Mouse (Mus musculus) retina, postnatal 1 day (tissue): ENCODE measurements around the gene 1700029I15Rik.
A peak's percentile ranks its signal among the peaks of the same experiment; 100 is the strongest.

Experiments
- DNase-seq: peaks from one replicate; pipeline ENCODE4 v3.0.0-alpha.2; 2012

1700029I15Rik gene

GRCm38 (mm10) chr2:92374514-92374913 is 7.8 kb upstream of the 1700029I15Rik start, which contains the start of the genes Pex16 and Large2:
Gene Pex16, plus strand, starts transcription at chr2:92374676.
Gene Large2, minus strand, starts transcription at chr2:92374869.
- no peak for DNase-seq

- peak; percentile 99 for DNase-seq
Measured at GRCm38 (mm10) chr2:92375099-92375623, 7.2 kb upstream of the 1700029I15Rik start.

- DNase-seq, result no peak
Measured at GRCm38 (mm10) chr2:92375788-92376187, 6.5 kb upstream of the 1700029I15Rik start.

DNA sequence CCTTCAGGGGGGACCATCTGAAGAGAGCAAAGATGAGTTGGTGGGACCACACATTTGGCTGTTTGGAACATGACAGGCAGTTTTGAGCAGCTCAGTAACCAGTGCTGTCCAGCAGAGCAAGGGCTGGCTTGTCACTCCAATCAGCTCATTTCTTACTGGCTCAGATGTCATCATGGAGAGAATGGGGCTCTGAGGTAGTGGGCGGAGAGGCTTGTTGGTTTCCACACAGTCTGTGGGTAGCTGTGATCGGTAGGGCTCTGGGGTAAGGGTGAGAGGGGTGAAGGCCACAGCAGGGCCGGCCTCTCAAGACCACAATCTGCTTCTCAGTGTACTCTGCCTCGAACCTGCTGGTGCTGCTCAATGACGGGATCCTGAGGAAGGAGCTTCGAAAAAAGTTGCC is 6.0 kb upstream of the 1700029I15Rik start:
- no peak for DNase-seq

GRCm38 (mm10) chr2:92377320-92377719 is 5.0 kb upstream of the 1700029I15Rik start:
- no peak for DNase-seq

- DNase-seq, result no peak
Measured at GRCm38 (mm10) chr2:92379783-92380494, 2.4 kb upstream of the 1700029I15Rik start.

DNA sequence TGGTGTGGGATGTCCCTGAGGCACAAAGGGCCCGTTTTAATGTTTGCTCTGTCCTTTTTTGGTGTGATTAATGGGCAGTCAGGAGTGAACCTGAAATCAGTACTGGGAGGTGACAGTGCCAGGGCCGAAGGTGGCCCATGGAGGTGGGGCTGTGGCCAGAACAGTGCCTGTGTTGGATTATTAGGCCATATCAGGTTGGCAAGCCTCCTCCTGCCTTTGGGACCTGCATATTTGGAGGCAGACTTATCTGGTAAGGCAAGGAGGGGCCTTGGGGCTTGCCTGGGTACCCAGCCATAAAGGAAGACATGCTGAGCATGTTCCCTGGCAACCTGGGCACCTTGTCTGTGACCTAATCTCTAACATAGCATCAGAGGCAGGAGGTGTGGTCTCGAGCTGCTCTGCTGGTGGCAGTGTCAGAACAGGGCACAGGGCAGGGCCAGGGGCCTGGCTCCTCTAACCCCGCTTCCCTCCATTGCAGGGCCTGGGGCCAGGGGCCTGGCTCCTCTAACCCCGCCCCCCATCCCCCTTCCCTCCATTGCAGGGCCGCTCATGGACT is 1.8 kb upstream of the 1700029I15Rik start:
- no peak for DNase-seq

DNA sequence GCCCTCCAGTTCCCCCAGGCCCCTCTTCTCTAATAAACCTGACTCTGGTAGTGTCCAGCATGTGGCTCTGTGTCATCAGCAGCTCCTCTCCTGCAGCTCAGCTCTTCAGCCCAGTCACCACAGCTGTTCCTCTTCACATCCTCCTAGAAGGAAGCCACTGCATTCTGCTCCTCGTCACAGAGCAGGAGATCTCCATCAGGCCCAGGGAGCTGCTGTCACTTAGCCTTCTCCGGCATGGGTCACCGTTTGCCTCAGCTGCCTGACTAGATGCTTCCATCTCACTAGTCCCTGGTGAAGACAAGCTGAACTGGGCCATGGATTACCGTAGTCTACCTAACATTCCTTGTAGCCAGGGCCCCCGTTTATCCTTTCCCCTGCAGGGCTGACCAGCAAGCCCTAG is 1.2 kb upstream of the 1700029I15Rik start:
- DNase-seq, result no peak

DNA sequence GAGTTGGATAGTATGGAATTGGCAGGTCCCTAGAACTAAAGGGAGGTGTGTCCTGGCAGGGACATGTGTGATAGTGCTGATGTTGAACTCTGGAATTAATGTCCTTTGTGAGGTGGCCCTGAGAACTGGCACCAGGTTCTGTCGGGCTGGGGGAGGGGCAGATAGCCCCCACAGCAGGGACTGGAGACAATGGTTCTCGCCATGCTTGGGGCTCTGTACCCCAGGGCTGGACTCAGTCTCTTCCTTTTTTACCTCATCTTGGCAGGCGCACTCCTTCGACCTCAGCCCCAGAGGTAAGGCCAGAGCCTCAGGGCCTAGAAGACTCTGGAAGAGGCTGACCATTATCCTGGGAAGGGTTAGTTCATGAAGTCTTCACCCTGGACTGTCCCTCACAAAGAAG is 421 bp downstream of the 1700029I15Rik start:
- DNase-seq, result no peak

GRCm38 (mm10) chr2:92384101-92384500 is 1.8 kb downstream of the 1700029I15Rik start:
- no peak for DNase-seq

DNA sequence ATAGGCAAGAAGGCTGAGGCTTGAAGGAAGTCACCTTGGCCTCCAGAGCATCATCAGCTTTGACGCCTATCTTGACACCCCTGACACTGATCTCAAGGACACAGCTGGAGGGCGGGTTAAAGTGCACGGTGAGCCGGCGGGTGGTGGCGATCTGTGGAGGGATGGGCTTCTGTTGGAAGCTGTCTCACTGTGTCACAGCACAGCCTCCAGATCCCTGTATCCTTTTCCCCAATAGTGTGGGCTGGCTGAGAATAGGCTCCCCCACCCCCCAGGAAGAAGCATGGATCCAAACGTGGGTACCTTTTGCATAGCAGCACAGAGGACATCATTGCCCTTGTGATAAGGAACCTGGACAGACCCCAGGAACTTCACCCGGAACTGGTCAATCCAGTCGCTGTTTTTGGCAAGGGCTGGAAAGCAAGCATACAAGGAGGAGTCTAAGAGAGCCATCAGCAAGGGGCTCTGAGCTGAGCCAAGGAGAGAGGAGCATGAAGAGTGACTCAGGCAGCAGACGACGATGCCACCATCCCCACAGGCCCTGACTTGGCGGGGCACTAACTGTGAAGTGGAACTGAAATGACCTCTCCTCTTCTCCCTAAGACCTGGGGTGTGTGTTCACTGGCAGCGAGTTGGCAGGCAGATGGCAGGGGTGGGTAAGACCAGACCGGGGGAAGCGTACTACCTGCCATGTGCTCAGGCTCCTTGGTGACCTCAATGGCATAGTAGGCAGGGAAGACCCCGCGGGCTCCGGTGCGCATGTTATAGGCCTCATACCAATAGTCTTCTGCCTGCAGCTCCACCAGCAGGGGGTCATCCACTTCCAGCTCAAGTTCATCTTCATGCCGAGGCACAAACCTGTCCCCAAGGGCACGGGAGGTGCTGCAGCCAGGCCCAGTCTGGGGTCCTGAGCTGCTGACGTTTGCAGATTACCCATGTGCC is 3.0 kb downstream of the 1700029I15Rik start:
- DNase-seq, result no peak

- no peak for DNase-seq
Measured at GRCm38 (mm10) chr2:92386821-92387570, 4.7 kb downstream of the 1700029I15Rik start.

GRCm38 (mm10) chr2:92387646-92388045 is 5.3 kb downstream of the 1700029I15Rik start:
- DNase-seq, result no peak

GRCm38 (mm10) chr2:92388081-92388517 is 5.8 kb downstream of the 1700029I15Rik start:
- peak; percentile 37 for DNase-seq

DNA sequence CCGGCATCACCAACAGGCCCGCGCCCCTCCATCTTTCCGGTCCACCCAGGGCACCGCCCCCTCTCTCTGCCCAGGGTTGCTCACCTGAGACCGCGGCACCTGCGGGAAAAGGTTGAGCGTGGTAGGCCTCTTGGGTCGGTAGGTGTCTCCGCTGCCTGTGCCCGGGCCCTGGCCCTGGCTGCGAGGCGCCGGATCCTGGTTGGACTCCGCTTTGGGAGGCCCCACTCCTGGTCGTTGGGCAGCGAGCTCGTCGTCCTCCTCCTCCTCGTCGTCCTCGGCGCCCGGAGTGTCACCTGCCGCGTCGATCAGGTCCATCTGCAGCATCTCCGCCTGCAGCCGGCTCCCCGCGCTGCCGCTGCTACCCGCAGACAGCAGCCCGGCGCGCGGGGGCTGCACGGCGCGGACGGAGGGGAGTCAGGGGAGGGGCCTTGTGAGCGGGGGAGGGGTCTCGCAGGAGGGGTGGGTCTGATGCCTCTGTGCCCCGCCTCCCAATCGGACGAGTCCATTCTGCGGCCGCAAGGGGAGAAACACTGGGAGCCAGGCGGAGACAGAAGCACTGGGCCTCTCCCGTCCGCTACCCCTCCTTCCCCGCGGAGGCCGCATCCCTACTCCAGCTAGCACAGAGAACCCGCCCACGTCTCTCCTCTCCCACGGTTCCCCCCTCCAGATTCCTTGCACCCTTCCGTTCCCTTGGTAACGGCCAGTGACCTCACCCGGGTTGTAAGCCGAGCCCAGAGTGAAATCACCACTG is 6.7 kb downstream of the 1700029I15Rik start:
- DNase-seq, result peak; percentile 99

DNA sequence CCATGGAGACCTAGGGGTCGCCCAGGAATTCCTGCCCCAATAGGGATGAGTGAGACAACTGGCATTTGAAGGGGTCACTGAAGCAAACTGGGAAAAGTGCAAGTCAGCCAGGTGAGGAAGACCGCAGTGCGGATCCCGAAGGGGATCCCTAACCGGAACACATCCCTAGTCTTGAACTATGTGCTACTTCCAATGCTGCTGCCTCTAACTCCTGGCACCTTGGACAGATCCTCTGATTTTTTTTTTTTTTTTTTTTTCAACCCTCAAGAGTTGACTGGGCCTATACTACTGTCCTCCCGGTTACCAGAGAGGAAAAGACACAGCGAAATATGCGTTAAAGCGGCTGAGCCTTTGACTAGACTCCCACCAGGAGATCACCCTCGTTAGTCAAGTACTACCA is 7.3 kb downstream of the 1700029I15Rik start:
- DNase-seq, result no peak

DNA sequence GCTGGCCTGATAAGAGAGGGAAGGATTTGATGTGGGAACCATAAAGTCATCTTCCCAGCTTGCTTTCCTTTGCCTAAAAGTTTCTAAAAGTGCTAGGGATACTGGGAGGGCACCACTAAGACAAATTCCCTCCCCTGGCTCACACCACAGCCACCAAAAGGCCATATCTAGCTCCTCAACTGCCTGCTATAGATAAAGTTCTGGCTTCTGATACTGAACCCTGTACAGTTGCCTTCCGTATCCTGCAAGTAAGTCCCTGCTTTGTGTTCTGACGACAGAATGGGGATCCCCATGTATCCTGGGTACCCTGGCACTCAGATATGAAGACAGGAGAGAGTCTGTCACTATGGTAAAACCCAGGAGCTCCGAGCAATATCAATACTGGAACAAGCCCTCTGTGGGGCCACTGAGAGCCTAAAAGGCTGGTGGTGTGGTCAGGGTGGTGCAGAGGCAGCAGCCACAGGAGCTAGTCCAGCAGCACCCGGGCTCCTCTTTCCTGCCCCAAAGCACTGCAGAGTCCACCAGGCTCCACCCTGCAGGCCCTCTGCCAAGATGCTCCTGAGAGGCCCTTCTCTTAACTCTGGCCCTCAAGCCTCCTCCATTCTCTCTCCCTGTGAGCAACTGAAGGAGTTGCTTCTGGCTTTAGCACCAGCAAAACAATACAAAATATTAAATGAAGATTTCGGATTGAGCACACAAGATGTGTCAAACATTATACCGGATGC is 8.0 kb downstream of the 1700029I15Rik start:
- DNase-seq, result no peak

- DNase-seq, result no peak
Measured at GRCm38 (mm10) chr2:92391116-92391515, 8.8 kb downstream of the 1700029I15Rik start.

GRCm38 (mm10) chr2:92391703-92392317 is 9.5 kb downstream of the 1700029I15Rik start:
- no peak for DNase-seq
